Mouse (Mus musculus) megakaryocyte, embryonic 14.5 days (primary cell): ENCODE data around the gene Spon1. TPM values are rescaled to one million over a fixed set of nuclear protein-coding genes. Genes with fewer than 3 reads are reported as not detected.

ENCODE experiments used
- H3K27me3 ChIP-seq: replicated peaks from 2 replicates; pipeline ENCODE3; 2012; ENCODE audit warnings: inconsistent platforms
- H3K36me3 ChIP-seq: replicated peaks from 2 replicates; pipeline ENCODE3; 2012; ENCODE audit warnings: low read length, inconsistent platforms, mixed read lengths
- H3K4me1 ChIP-seq: 2 replicates; pipeline ENCODE4 v1.6.1; 2012; ENCODE audit warnings: inconsistent platforms
- H3K4me3 ChIP-seq: replicated peaks from 2 replicates; pipeline ENCODE3; 2012; ENCODE audit warnings: moderate library complexity, mild to moderate bottlenecking, inconsistent platforms
- H3K9me3 ChIP-seq: 2 replicates; pipeline ENCODE4 v1.6.1; 2012; ENCODE audit warnings: inconsistent platforms
- FLI1 ChIP-seq: IDR thresholded peaks from 2 replicates; pipeline ENCODE4 v1.6.1; 2012; ENCODE audit warnings: low read length, inconsistent platforms, mixed read lengths
- GATA1 ChIP-seq: IDR thresholded peaks from 3 replicates; pipeline ENCODE4 v1.6.1; 2012; ENCODE audit warnings: mixed read lengths, low read length, inconsistent platforms, borderline replicate concordance
- polyA plus RNA-seq: library from polyadenylated mRNA; stranded (reverse); fragments of >175 nt; gene quantifications from 2 replicates; pipeline ENCODE4 v1.2.3, GENCODE M21; 2012; ENCODE audit warnings: low replicate concordance; ENCODE audit not compliant: insufficient read depth

Gene Spon1
- polyA plus RNA-seq, 1 experiment = not detected

GRCm38 (mm10) chr7:113919505-113919904 is 153.7 kb downstream of the Spon1 start:
- TF ChIP-seq GATA1 (no peak), FLI1 (no peak)
- peaks cover 14% of the 10 kb centered on the region for H3K9me3 ChIP-seq
- H3K4me3 ChIP-seq = no peak overlapping the region
- no peaks in the 10 kb centered on the region for H3K4me1 ChIP-seq
- no peaks in the 10 kb centered on the region for H3K36me3 ChIP-seq
- H3K27me3 ChIP-seq = peaks cover 2% of the 10 kb centered on the region

GRCm38 (mm10) chr7:113920056-113920455 is 154.3 kb downstream of the Spon1 start:
- H3K4me1 ChIP-seq = no peaks in the 10 kb centered on the region
- TF ChIP-seq GATA1 (no peak), FLI1 (no peak)
- peaks cover 14% of the 10 kb centered on the region for H3K9me3 ChIP-seq
- H3K27me3 ChIP-seq = no peaks in the 10 kb centered on the region
- no peaks in the 10 kb centered on the region for H3K36me3 ChIP-seq
- H3K4me3 ChIP-seq = no peak overlapping the region

GRCm38 (mm10) chr7:113924561-113924960 is 158.8 kb downstream of the Spon1 start:
- Histone ChIP-seq H3K4me1 (no peaks in the 10 kb centered on the region), H3K4me3 (no peak overlapping the region), H3K27me3 (no peaks in the 10 kb centered on the region), H3K36me3 (no peaks in the 10 kb centered on the region), H3K9me3 (peaks cover 11% of the 10 kb centered on the region)
- no peak for TF ChIP-seq FLI1
- TF ChIP-seq GATA1 = no peak

- H3K36me3 ChIP-seq = no peaks in the 10 kb centered on the region
- H3K27me3 ChIP-seq = no peaks in the 10 kb centered on the region
- no peaks in the 10 kb centered on the region for H3K4me1 ChIP-seq
- H3K9me3 ChIP-seq = no peaks in the 10 kb centered on the region
- no peak for TF ChIP-seq FLI1
- TF ChIP-seq GATA1 = no peak
- H3K4me3 ChIP-seq = no peak overlapping the region
Measured at GRCm38 (mm10) chr7:113950888-113951287, 185.1 kb downstream of the Spon1 start.

GRCm38 (mm10) chr7:113955431-113955830 is 189.6 kb downstream of the Spon1 start:
- no peaks in the 10 kb centered on the region for H3K4me1 ChIP-seq
- H3K27me3 ChIP-seq = no peaks in the 10 kb centered on the region
- H3K4me3 ChIP-seq = no peak overlapping the region
- TF ChIP-seq GATA1 (no peak), FLI1 (no peak)
- no peaks in the 10 kb centered on the region for H3K9me3 ChIP-seq
- no peaks in the 10 kb centered on the region for H3K36me3 ChIP-seq

GRCm38 (mm10) chr7:113960841-113961499 is 195.2 kb downstream of the Spon1 start:
- Histone ChIP-seq H3K4me1 (no peaks in the 10 kb centered on the region), H3K4me3 (no peak overlapping the region), H3K9me3 (no peaks in the 10 kb centered on the region), H3K36me3 (no peaks in the 10 kb centered on the region), H3K27me3 (peaks cover 3% of the 10 kb centered on the region)
- TF ChIP-seq FLI1 (no peak), GATA1 (no peak)

GRCm38 (mm10) chr7:113961500-113961895 is 195.7 kb downstream of the Spon1 start:
- Histone ChIP-seq H3K9me3 (no peaks in the 10 kb centered on the region), H3K27me3 (peaks cover 3% of the 10 kb centered on the region), H3K4me3 (no peak overlapping the region), H3K4me1 (no peaks in the 10 kb centered on the region), H3K36me3 (no peaks in the 10 kb centered on the region)
- TF ChIP-seq GATA1 (no peak), FLI1 (no peak)

GRCm38 (mm10) chr7:113962078-113962477 is 196.3 kb downstream of the Spon1 start:
- H3K4me3 ChIP-seq = no peak overlapping the region
- peaks cover 3% of the 10 kb centered on the region for H3K27me3 ChIP-seq
- TF ChIP-seq GATA1 = no peak
- TF ChIP-seq FLI1 = no peak
- H3K36me3 ChIP-seq = no peaks in the 10 kb centered on the region
- no peaks in the 10 kb centered on the region for H3K9me3 ChIP-seq
- no peaks in the 10 kb centered on the region for H3K4me1 ChIP-seq

- Histone ChIP-seq H3K4me1 (no peaks in the 10 kb centered on the region), H3K27me3 (peaks cover 3% of the 10 kb centered on the region), H3K4me3 (no peak overlapping the region), H3K36me3 (no peaks in the 10 kb centered on the region), H3K9me3 (no peaks in the 10 kb centered on the region)
- TF ChIP-seq FLI1 = no peak
- no peak for TF ChIP-seq GATA1
Measured at GRCm38 (mm10) chr7:113963766-113964165, 198.0 kb downstream of the Spon1 start.

GRCm38 (mm10) chr7:113965625-113966024 is 199.8 kb downstream of the Spon1 start:
- TF ChIP-seq GATA1 = no peak
- TF ChIP-seq FLI1 = no peak
- peaks cover 3% of the 10 kb centered on the region for H3K27me3 ChIP-seq
- no peaks in the 10 kb centered on the region for H3K36me3 ChIP-seq
- peak overlapping the region; percentile 25 for H3K4me3 ChIP-seq
- H3K9me3 ChIP-seq = no peaks in the 10 kb centered on the region
- no peaks in the 10 kb centered on the region for H3K4me1 ChIP-seq

- no peaks in the 10 kb centered on the region for H3K4me1 ChIP-seq
- no peak overlapping the region for H3K4me3 ChIP-seq
- TF ChIP-seq FLI1 = no peak
- TF ChIP-seq GATA1 = no peak
- H3K36me3 ChIP-seq = no peaks in the 10 kb centered on the region
- no peaks in the 10 kb centered on the region for H3K27me3 ChIP-seq
- H3K9me3 ChIP-seq = peaks cover 22% of the 10 kb centered on the region
Measured at GRCm38 (mm10) chr7:113969182-113969581, 203.4 kb downstream of the Spon1 start.
